Mouse (Mus musculus) fibroblast of lung, adult 2 months (primary cell): Measurements from ENCODE around the gene Dennd4a.

Source experiments
- DNase-seq: peaks from one replicate; pipeline ENCODE4 v3.0.0-alpha.2; 2011; ENCODE audit warnings: low read depth

Dennd4a gene

DNA sequence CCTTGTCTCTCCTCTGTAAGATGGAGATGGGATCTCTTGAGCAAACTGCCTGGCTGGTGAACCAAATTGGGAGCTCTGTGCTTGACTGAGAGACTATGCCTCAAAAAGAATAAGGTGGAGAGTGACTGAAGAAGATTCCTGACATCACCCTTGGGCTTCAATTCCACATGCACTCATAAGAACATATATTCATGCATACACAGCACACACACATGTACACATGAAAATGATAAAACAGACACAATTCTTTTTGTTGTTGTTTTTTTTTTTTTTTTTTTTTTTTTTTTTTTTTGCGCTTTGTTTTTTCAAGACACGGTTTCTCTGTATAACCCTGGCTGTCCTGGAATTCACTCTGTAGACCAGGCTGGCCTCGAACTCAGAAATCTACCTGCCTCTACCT, 146.1 kb downstream of the Dennd4a start:
- no peak for DNase-seq

DNA sequence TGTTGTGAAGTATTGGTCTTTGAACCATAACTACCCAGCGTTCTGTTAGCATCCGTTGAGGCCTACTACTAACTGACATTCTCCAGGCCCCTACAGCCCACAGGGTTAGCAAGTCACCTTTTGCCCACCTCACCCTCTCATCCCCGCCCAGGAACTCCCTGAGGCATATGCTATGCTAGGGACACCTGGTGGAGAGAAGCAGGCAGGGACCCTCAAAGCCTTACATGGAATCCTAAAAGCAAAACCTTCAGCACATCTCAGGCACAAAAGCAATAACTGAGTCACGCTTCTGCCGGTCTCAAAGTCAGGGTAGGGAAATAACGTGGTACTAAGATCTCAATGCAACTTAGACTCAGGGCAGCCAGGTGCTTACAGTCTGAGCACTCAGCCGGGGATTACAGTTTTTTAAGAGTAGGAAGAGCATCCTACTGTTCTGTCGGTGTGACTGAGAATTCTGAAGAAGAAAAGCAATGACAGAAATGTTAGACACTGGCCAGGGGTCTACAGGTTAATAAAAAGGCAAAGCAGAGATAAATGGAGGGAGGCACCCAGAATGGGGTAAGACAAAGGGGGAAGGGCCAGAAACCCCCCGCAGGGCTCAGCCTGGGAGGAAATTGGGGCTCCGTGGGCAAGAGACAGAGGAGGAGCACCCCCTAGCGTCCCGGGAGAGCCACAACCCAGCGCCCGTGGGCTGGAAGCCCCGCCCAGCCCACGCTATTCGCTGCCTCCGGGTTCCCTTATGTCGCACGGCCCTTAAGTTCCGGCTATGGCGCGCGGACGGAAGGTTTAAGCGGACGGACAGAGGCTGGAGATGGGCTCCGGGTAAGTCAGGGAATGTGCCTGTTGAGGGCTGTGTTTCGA, 149.2 kb downstream of the Dennd4a start, which contains the start of gene Ints14:
Gene Ints14 (plus strand): TSS at position 789 of the 861 bp plus-strand sequence.
- DNase-seq: peak; percentile 84

DNA sequence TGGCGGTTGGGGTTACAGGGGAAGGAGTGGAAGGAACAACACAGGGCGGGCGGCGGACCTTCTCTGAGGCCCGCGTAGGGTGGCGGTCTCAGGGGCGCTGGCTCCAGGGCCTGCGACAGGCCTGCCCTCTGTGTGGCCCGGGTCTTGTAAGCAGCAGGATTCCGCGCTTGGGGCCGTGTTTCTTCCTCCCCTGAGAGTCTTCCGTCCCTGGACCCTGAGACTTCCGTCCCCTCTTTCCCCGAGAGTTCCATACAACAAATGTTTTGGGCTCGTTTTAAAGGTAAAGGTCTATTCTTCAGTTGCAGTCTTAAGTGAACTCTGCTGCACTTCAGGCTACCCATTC, 149.8 kb downstream of the Dennd4a start:
- DNase-seq: peak; percentile 37
